8 mouse cellular contexts compared by ENCODE assay signal in the genomic region with DNA sequence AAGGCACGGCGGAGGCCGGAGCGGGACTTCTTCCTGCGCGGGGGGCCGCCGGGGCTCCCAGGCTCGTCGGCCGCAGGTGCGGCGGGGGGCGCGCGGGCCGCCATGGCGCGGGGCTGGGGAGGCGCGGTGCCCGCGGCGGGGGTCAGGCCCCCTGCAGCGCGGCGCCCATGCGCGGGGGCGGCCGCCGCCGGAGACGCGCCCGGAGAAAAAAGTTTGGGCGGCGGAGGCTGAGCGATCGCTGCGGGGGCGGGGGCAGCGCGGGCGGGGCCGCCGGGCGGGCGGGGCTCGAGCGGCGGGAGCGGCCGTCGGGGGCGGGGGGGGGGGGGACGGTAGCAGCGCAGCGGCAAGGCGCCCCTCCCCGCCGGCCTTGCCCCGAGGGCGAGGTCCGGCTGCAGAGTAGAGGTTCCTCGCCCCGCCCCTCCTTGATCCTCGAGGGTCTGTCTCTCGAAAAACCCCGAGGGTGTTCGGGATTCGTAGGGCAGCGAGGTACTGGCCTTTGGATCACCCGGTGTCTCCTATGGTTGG. TPM values are rescaled to one million over a fixed set of nuclear protein-coding genes. Genes with fewer than 3 reads are reported as not detected.
DNase-seq lines count a peak whose midpoint lies in the region; ATAC-seq and TF ChIP-seq lines count a peak whose summit lies in the region.

No protein-coding gene starts in this region.

- peak overlapping the region; percentile 76 for H3K9ac ChIP-seq in liver, embryonic 13.5 days
- H3K9ac ChIP-seq in stomach, postnatal 0 days (ENCODE audit: low read length) = peak overlapping the region; percentile 94

- peak overlapping the region; percentile 98 for H3K4me2 ChIP-seq in liver, embryonic 13.5 days
- H3K4me2 ChIP-seq in stomach, postnatal 0 days (replicated peaks; ENCODE audit: low read depth) = peak overlapping the region; percentile 82

- WGBS in hindbrain, embryonic 10.5 days = under 1% methylated on average over 47 of the region's 74 CpGs
- WGBS in liver, embryonic 13.5 days (ENCODE audit: insufficient replicate concordance) = under 1% methylated on average over 43 of the region's 74 CpGs
- WGBS in stomach, postnatal 0 days = 2% methylated on average over 21 of the region's 74 CpGs

- no peaks in the 10 kb centered on the region for H3K9me3 ChIP-seq in hindbrain, embryonic 10.5 days
- H3K9me3 ChIP-seq in liver, embryonic 13.5 days (replicated peaks) = no peaks in the 10 kb centered on the region
- H3K9me3 ChIP-seq in stomach, postnatal 0 days (ENCODE audit: control insufficient read depth, low read length) = no peaks in the 10 kb centered on the region

- DNase-seq in heart, adult 11 months = peak; percentile 94
- no peak for DNase-seq in heart, postnatal 10 days
- peak; percentile 49 for DNase-seq in MN1 (ENCODE audit: low spot score)
- DNase-seq in hindbrain, embryonic 10.5 days (ENCODE audit: low spot score) = no peak
- DNase-seq in liver, embryonic 13.5 days = no peak
- peak; percentile 78 for DNase-seq in stomach, postnatal 0 days (ENCODE audit: low spot score)
- no peak for DNase-seq in gastrocnemius, postnatal 36 days
- no peak for DNase-seq in right cerebral cortex, postnatal 14 days

- peak overlapping the region; percentile 77 for H3K27ac ChIP-seq in hindbrain, embryonic 10.5 days
- no peak overlapping the region for H3K27ac ChIP-seq in liver, embryonic 13.5 days
- peak overlapping the region; percentile 98 for H3K27ac ChIP-seq in stomach, postnatal 0 days (replicated peaks)

- no peaks in the 10 kb centered on the region for H3K36me3 ChIP-seq in hindbrain, embryonic 10.5 days
- no peaks in the 10 kb centered on the region for H3K36me3 ChIP-seq in liver, embryonic 13.5 days
- H3K36me3 ChIP-seq in stomach, postnatal 0 days (ENCODE audit: control insufficient read depth, insufficient read depth, low read length) = no peaks in the 10 kb centered on the region

- no peak for ATAC-seq in liver, embryonic 13.5 days (ENCODE audit: low read depth)
- peak; percentile 1; the same call in 1 of the 2 replicates for ATAC-seq in stomach, postnatal 0 days (ENCODE audit: low FRiP score, low TSS enrichment)

- peaks cover 71% of the 10 kb centered on the region for H3K4me1 ChIP-seq in hindbrain, embryonic 10.5 days (replicated peaks)
- H3K4me1 ChIP-seq in liver, embryonic 13.5 days (replicated peaks) = peaks cover 57% of the 10 kb centered on the region
- peaks cover 3% of the 10 kb centered on the region for H3K4me1 ChIP-seq in stomach, postnatal 0 days (replicated peaks; ENCODE audit: control insufficient read depth, insufficient read depth)

- TF ChIP-seq EP300 in stomach, postnatal 0 days (optimal IDR thresholded peaks at IDR 0.05) = no peak

- peaks cover 87% of the 10 kb centered on the region for H3K27me3 ChIP-seq in hindbrain, embryonic 10.5 days (ENCODE audit: insufficient read depth, poor library complexity, severe bottlenecking)
- H3K27me3 ChIP-seq in liver, embryonic 13.5 days = peaks cover 87% of the 10 kb centered on the region
- no peaks in the 10 kb centered on the region for H3K27me3 ChIP-seq in stomach, postnatal 0 days (ENCODE audit: control insufficient read depth, insufficient read depth, low read length)

- intact Hi-C loops in heart, postnatal 10 days (cut with DNase I) = no loop called here
- intact Hi-C loops in gastrocnemius, postnatal 36 days (cut with DNase I) = no loop called here

- TF ChIP-seq CTCF in stomach, postnatal 0 days (IDR thresholded peaks at IDR 0.05; ENCODE audit: low read depth) = no peak

- peak overlapping the region; percentile 64 for H3K4me3 ChIP-seq in hindbrain, embryonic 10.5 days
- peak overlapping the region; percentile 69 for H3K4me3 ChIP-seq in liver, embryonic 13.5 days (replicated peaks)
- H3K4me3 ChIP-seq in stomach, postnatal 0 days (ENCODE audit: low read depth, low read length) = peak overlapping the region; percentile 72

RNA-seq across cellular contexts. Expression of gene C77080, which starts 12.9 kb away (rescaled TPM):
- total RNA-seq in heart, postnatal 10 days (2021) = 1 to 10 TPM; 4.9 to 5.9 TPM
- polyA plus RNA-seq in hindbrain, embryonic 10.5 days (2016; fragmentation: Nextera tagmentation; extraction: Ambion mirVana) = 3.0 and 3.7 TPM in 2 replicates
- 0.47 and 0.59 TPM in 2 replicates for polyA plus RNA-seq in liver, embryonic 13.5 days (2015; fragmentation: Nextera tagmentation; extraction: Ambion mirVana)
- polyA plus RNA-seq in stomach, postnatal 0 days (2015; fragmentation: Nextera tagmentation; extraction: Ambion mirVana) = 9.6 and 10.3 TPM in 2 replicates
- total RNA-seq in gastrocnemius, postnatal 36 days (2021) = 1 to 10 TPM; 1.7 to 1.9 TPM

RNA-seq across cellular contexts. Expression of gene Sync, which starts 39.1 kb away (rescaled TPM):
- total RNA-seq in heart, postnatal 10 days (2021) = 10 to 100 TPM; 13.4 TPM
- polyA plus RNA-seq in hindbrain, embryonic 10.5 days (2016; fragmentation: Nextera tagmentation; extraction: Ambion mirVana) = 0.37 and 0.63 TPM in 2 replicates
- polyA plus RNA-seq in liver, embryonic 13.5 days (2015; fragmentation: Nextera tagmentation; extraction: Ambion mirVana) = 0.07 and 0.13 TPM in 2 replicates
- 2.9 and 3.2 TPM in 2 replicates for polyA plus RNA-seq in stomach, postnatal 0 days (2015; fragmentation: Nextera tagmentation; extraction: Ambion mirVana)
- total RNA-seq in gastrocnemius, postnatal 36 days (2021) = 10 to 100 TPM; 38.3 to 44.9 TPM

RNA-seq across cellular contexts. Expression of gene Yars, which starts 58.7 kb away (rescaled TPM):
- total RNA-seq in heart, postnatal 10 days (2021) = 10 to 100 TPM; 38.8 to 39.2 TPM
- 104 and 109 TPM in 2 replicates for polyA plus RNA-seq in hindbrain, embryonic 10.5 days (2016; fragmentation: Nextera tagmentation; extraction: Ambion mirVana)
- polyA plus RNA-seq in liver, embryonic 13.5 days (2015; fragmentation: Nextera tagmentation; extraction: Ambion mirVana) = 69.9 and 78.8 TPM in 2 replicates
- polyA plus RNA-seq in stomach, postnatal 0 days (2015; fragmentation: Nextera tagmentation; extraction: Ambion mirVana) = 41.3 and 44.2 TPM in 2 replicates
- 10 to 100 TPM; 38.0 to 39.8 TPM for total RNA-seq in gastrocnemius, postnatal 36 days (2021)

RNA-seq across cellular contexts. Expression of gene S100pbp, which starts 58.8 kb away (rescaled TPM):
- total RNA-seq in heart, postnatal 10 days (2021) = 10 to 100 TPM; 18.0 to 21.7 TPM
- polyA plus RNA-seq in hindbrain, embryonic 10.5 days (2016; fragmentation: Nextera tagmentation; extraction: Ambion mirVana) = 21.5 and 26.3 TPM in 2 replicates
- 5.8 and 7.4 TPM in 2 replicates for polyA plus RNA-seq in liver, embryonic 13.5 days (2015; fragmentation: Nextera tagmentation; extraction: Ambion mirVana)
- polyA plus RNA-seq in stomach, postnatal 0 days (2015; fragmentation: Nextera tagmentation; extraction: Ambion mirVana) = 3.7 and 4.5 TPM in 2 replicates
- total RNA-seq in gastrocnemius, postnatal 36 days (2021) = 1 to 10 TPM; 3.3 to 5.1 TPM

Comparison
In these comparisons a context has a peak if more than half of its experiments do, and no peak if none do; other contexts are left out.
1. DNase-seq: peak in heart, adult 11 months (single experiment), MN1 (single experiment) and stomach, postnatal 0 days (single experiment); none in heart, postnatal 10 days (0 of 2), hindbrain, embryonic 10.5 days (single experiment), liver, embryonic 13.5 days (single experiment), gastrocnemius, postnatal 36 days (0 of 2) and right cerebral cortex, postnatal 14 days (single experiment).
2. Peak in every context shown above with its lines, with median percentiles within 50 percentile points of each other: H3K4me3 ChIP-seq.